Mouse (Mus musculus): ENCODE data around the gene BC052040. TPM values are rescaled to one million over a fixed set of nuclear protein-coding genes. Genes with fewer than 3 reads are reported as not detected.

The BC052040 gene
- polyA plus RNA-seq, 1 experiment, result 4.5 TPM

GRCm38 (mm10) chr2:115758542-115758941, 177.0 kb downstream of the BC052040 start:
- no peaks in the 10 kb centered on the region for H3K27me3 ChIP-seq (ENCODE audit: control insufficient read depth, insufficient read depth, insufficient read length)
- TF ChIP-seq CEBPB (IDR thresholded peaks at IDR 0.05; ENCODE audit: low read depth) (no peak), USF1 (IDR thresholded peaks at IDR 0.05; ENCODE audit: low read depth) (no peak), MYOD1 (IDR thresholded peaks at IDR 0.05; ENCODE audit: control insufficient read depth, insufficient read length, low read depth) (no peak)
- H3K4me3 ChIP-seq (ENCODE audit: insufficient read depth, poor library complexity, severe bottlenecking), result no peak overlapping the region
- H3K36me3 ChIP-seq (ENCODE audit: control insufficient read depth, insufficient read depth), result no peaks in the 10 kb centered on the region
- H3ac ChIP-seq (ENCODE audit: control insufficient read depth, insufficient read length, low read depth), result no peak overlapping the region
- H3K79me2 ChIP-seq (ENCODE audit: control insufficient read depth, insufficient read depth), result no peaks in the 10 kb centered on the region
- no peaks in the 10 kb centered on the region for H3K79me3 ChIP-seq (ENCODE audit: low read depth)

- Histone ChIP-seq H3ac (ENCODE audit: control insufficient read depth, insufficient read length, low read depth) (no peak overlapping the region), H3K79me2 (ENCODE audit: control insufficient read depth, insufficient read depth) (no peaks in the 10 kb centered on the region)
- TF ChIP-seq USF1 (IDR thresholded peaks at IDR 0.05; ENCODE audit: low read depth), result no peak
- no peak for TF ChIP-seq CTCF (IDR thresholded peaks at IDR 0.05; ENCODE audit: control insufficient read depth, insufficient read depth, insufficient read length)
- no peak for TF ChIP-seq MYOD1 (IDR thresholded peaks at IDR 0.05; ENCODE audit: control insufficient read depth, insufficient read length, low read depth)
- TF ChIP-seq CEBPB (IDR thresholded peaks at IDR 0.05; ENCODE audit: low read depth), result peak; percentile 93
- TF ChIP-seq MYOG (IDR thresholded peaks at IDR 0.05; ENCODE audit: control insufficient read depth, extremely low read depth, insufficient read length), result no peak
- TF ChIP-seq MAX (IDR thresholded peaks at IDR 0.05), result no peak
Observed at GRCm38 (mm10) chr2:115764595-115765305, 183.2 kb downstream of the BC052040 start.

DNA sequence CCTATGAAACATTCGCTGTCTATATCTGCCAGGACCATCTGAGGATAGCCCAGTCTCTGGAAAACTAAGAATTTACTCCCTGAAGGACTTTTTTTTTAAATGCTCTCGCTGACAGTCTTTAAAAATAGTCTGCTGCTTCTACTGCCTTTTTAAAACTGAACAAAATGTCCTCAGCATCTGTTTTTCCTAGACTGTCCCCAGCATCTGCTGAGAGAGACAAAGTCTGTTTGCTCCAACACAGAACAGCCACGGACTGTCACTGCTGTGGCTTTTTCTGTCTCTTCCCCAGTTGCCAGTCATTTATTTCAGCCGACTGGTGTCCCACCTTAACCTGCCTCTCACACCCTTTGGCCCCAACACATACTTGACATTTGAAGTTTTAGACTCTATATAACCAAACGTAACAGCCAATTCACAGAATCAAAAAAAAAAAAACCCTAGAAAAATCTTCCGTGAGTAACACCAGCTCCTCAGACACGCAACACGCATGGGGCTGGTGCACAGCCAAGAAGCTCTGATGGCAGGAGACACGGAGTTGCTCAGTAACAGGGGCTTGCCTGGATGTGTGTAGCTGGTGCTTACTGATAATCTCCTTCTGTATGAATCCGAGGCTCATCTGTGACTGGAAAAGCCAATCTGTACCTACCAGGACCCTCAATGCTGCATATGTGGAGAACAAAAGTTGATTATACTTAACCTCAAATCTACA, 188.2 kb downstream of the BC052040 start:
- Histone ChIP-seq H3ac (ENCODE audit: control insufficient read depth, insufficient read length, low read depth) (no peak overlapping the region), H3K27me3 (ENCODE audit: control insufficient read depth, insufficient read depth, insufficient read length) (no peaks in the 10 kb centered on the region), H3K36me3 (ENCODE audit: control insufficient read depth, insufficient read depth) (no peaks in the 10 kb centered on the region), H3K4me3 (ENCODE audit: insufficient read depth, poor library complexity, severe bottlenecking) (no peak overlapping the region), H3K79me3 (ENCODE audit: low read depth) (no peaks in the 10 kb centered on the region), H3K79me2 (ENCODE audit: control insufficient read depth, insufficient read depth) (no peaks in the 10 kb centered on the region)
- TF ChIP-seq MYOD1 (IDR thresholded peaks at IDR 0.05; ENCODE audit: control insufficient read depth, insufficient read length, low read depth) (no peak), USF1 (IDR thresholded peaks at IDR 0.05; ENCODE audit: low read depth) (no peak), CEBPB (IDR thresholded peaks at IDR 0.05; ENCODE audit: low read depth) (no peak), FOSL1 (IDR thresholded peaks at IDR 0.05; ENCODE audit: insufficient read depth, low read length, poor library complexity, severe bottlenecking) (no peak), MYOG (IDR thresholded peaks at IDR 0.05; ENCODE audit: control insufficient read depth, extremely low read depth, insufficient read length) (no peak), CTCF (IDR thresholded peaks at IDR 0.05; ENCODE audit: control insufficient read depth, insufficient read depth, insufficient read length) (no peak), MAX (IDR thresholded peaks at IDR 0.05) (no peak)

More at GRCm38 (mm10) chr2:115764595-115765305, 183.2 kb downstream of the BC052040 start:
- Histone ChIP-seq H3K4me3 (ENCODE audit: insufficient read depth, poor library complexity, severe bottlenecking) (no peak overlapping the region), H3K27me3 (ENCODE audit: control insufficient read depth, insufficient read depth, insufficient read length) (no peaks in the 10 kb centered on the region), H3K79me3 (ENCODE audit: low read depth) (no peaks in the 10 kb centered on the region), H3K36me3 (ENCODE audit: control insufficient read depth, insufficient read depth) (no peaks in the 10 kb centered on the region)

DNA sequence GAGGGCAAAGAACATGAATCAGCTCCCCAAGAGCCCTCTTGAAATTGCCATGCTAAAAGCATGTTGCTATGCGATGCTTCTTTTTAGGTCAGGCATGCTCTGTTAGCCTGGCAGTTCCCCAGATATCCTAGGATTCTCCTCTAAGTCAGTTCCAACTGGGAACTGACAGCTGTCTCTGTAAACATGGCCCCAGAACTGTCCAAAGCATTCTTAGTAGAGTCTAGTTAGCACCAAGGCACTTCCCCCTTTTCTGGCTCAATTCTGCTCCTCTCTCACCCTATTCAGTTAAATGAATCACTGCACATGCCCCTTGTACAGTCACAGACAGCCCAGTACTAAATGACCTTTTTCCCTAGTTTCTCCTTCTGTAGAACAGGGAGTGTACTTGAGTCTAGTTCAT, 191.2 kb downstream of the BC052040 start:
- Histone ChIP-seq H3K79me3 (ENCODE audit: low read depth) (no peaks in the 10 kb centered on the region), H3K79me2 (ENCODE audit: control insufficient read depth, insufficient read depth) (no peaks in the 10 kb centered on the region), H3K36me3 (ENCODE audit: control insufficient read depth, insufficient read depth) (peaks cover 3% of the 10 kb centered on the region), H3ac (ENCODE audit: control insufficient read depth, insufficient read length, low read depth) (no peak overlapping the region), H3K27me3 (ENCODE audit: control insufficient read depth, insufficient read depth, insufficient read length) (no peaks in the 10 kb centered on the region), H3K4me3 (ENCODE audit: insufficient read depth, poor library complexity, severe bottlenecking) (no peak overlapping the region)
- TF ChIP-seq USF1 (IDR thresholded peaks at IDR 0.05; ENCODE audit: low read depth) (no peak), MYOG (IDR thresholded peaks at IDR 0.05; ENCODE audit: control insufficient read depth, extremely low read depth, insufficient read length) (no peak), CEBPB (IDR thresholded peaks at IDR 0.05; ENCODE audit: low read depth) (no peak), CTCF (IDR thresholded peaks at IDR 0.05; ENCODE audit: control insufficient read depth, insufficient read depth, insufficient read length) (no peak), MAX (IDR thresholded peaks at IDR 0.05) (no peak), MYOD1 (IDR thresholded peaks at IDR 0.05; ENCODE audit: control insufficient read depth, insufficient read length, low read depth) (no peak), FOSL1 (IDR thresholded peaks at IDR 0.05; ENCODE audit: insufficient read depth, low read length, poor library complexity, severe bottlenecking) (no peak)

DNA sequence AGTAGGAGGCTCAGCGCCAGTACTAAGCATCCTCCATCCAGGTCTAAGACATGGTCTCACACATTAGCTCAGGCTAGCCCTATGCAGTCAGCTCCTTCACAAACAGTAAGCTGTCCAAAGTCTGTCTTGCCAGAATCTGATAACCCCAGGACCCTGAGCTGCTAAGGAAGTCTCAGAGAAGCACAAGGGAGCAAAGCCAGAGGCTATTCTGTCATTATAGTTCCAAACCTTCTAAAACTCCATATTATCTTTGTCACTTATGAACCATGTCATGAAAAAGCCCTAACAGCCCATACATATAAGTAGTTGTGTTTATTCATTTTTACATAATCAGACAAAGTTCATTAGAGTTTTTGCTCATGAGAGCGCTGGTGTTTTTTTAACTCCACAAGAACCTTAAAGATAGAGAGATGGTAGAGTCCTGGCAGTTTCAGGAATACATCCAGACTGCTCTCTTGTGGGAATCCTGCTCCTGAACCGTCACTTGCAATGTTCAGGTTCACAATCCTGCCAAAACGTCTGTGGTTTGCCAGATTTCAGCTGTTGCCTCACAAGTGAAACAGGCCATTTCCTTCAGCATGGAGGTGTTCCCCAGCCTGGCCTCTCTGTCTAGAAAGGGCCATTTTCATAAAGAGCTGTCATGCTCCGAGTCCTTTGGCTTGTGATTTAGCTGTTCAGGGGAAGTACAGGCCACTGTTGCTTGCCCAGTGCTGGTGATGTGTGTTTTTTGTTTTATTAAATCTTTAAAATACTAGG, 192.8 kb downstream of the BC052040 start:
- peaks cover 11% of the 10 kb centered on the region for H3K36me3 ChIP-seq (ENCODE audit: control insufficient read depth, insufficient read depth)
- no peak overlapping the region for H3ac ChIP-seq (ENCODE audit: control insufficient read depth, insufficient read length, low read depth)
- no peak overlapping the region for H3K4me3 ChIP-seq (ENCODE audit: insufficient read depth, poor library complexity, severe bottlenecking)
- H3K27me3 ChIP-seq (ENCODE audit: control insufficient read depth, insufficient read depth, insufficient read length), result no peaks in the 10 kb centered on the region
- H3K79me2 ChIP-seq (ENCODE audit: control insufficient read depth, insufficient read depth), result no peaks in the 10 kb centered on the region
- TF ChIP-seq MAX (IDR thresholded peaks at IDR 0.05), result no peak
- TF ChIP-seq CEBPB (IDR thresholded peaks at IDR 0.05; ENCODE audit: low read depth), result peak; percentile 38
- no peaks in the 10 kb centered on the region for H3K79me3 ChIP-seq (ENCODE audit: low read depth)
